Mouse (Mus musculus) inflammation-experienced regulatory T-cells, adult 6 months (primary cell): ENCODE results near the gene Gap43. TPM values are rescaled to one million over a fixed set of nuclear protein-coding genes. Genes with fewer than 3 reads are reported as not detected.
"Not testable (repeated sequence)": the region's sequence is repeated elsewhere in the genome, so short reads cannot be mapped to it uniquely, and the experiment has no call there.

Experiments used
- ATAC-seq: one replicate; pipeline ENCODE4 v1.8.0; 2017
- polyA plus RNA-seq, 3 experiments: library from polyadenylated mRNA; unstranded; fragments of 100-300 nt; shearing (Covaris generic); gene quantifications; one replicate each; pipeline ENCODE4 v1.2.1; 2017

The Gap43 gene
- polyA plus RNA-seq, 3 experiments from 2014 or later, result not detected

DNA sequence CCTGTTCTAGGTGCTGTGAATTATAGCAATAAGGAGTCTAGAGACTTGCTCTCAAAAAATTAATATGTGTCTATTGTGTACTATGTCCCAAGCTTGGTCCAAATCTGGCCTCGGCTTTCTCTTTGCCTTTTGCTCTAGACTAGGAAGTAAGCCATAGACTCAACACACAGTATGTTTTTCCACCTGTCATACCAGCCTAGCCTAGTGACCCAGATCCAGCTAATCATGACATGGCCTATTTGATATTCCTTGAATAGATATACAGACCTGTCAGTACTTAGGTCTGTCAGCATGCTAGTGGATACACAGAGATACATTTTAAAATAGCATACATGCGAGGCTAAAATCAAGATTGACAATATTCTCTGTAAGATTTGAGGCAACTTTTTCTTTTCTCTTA, 46.4 kb downstream of the Gap43 start:
- ATAC-seq, result no peak

DNA sequence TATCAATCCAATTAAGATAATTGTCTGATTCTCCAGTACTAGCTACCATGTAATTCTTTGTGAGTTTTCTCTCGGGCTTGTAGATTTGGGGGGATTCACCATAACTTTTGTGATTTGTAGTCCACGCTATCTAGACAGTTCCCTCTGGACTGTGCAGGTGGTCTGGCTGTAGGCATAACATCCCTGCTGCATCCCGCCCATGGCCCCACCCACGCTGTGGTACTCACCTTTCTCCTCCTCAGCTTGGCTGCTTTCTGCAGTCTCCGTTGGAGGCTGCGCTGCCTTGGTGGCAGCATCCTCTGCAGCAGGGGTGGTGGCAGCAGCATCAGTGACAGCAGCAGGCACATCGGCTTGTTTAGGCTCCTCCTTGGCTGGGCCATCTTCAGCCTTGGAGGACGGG, 48.9 kb downstream of the Gap43 start:
- ATAC-seq, result no peak

DNA sequence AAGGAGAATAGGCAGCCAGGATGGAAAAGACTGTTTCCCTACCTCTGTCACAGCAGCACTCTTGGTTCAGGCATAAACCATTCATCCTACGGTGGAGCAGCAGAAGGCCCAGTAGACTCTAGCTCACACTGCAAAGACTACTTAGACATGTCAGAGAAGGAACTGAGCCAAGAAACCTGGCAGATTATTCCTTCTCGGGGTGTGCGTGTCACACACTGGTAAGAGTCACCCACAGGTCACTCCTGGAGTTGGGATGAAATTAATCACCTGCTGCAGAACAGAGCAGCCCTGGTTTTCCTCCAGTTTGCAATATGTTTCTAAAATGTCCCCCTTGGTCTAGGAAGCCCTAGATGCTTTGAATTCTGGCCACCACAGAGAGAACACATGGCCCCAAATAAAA, 56.4 kb downstream of the Gap43 start:
- ATAC-seq, result no peak

DNA sequence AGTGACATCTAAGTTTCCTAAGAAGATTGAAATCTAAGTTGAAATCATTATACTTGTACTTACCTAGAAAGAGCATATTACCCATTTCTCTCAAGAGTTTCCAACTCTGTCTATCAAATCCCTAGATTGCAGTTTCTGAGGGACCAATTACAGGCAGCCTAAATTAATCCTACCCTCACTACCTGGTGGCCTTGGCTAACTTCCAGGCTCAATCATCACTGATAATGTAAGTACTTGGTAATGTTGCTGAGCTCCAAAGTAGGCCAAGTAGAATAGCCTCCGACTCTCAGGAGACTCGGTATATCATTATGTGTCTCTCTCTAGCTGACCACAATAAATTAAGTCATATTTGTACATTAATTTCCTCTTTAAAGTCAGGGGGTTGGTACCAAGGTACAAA, 62.7 kb downstream of the Gap43 start:
- no peak for ATAC-seq

DNA sequence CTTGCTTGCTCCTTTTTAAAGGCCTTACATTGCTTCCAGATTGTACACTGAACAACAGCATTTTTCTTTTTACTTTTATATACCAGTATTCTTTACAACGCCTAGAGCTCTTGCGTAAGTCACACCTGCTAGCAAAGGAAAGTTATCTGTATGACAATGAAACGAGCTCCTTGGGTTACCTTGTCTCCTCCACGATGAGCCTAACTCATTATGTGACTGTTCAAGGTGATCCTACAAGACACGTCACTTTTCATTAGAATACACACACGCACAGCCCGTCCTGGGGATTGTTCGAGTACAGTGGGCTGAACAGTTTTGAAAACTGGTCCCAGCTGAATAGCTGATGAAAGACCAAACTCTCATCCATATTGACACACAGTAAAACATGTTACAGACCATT, 63.2 kb downstream of the Gap43 start:
- no peak for ATAC-seq

DNA sequence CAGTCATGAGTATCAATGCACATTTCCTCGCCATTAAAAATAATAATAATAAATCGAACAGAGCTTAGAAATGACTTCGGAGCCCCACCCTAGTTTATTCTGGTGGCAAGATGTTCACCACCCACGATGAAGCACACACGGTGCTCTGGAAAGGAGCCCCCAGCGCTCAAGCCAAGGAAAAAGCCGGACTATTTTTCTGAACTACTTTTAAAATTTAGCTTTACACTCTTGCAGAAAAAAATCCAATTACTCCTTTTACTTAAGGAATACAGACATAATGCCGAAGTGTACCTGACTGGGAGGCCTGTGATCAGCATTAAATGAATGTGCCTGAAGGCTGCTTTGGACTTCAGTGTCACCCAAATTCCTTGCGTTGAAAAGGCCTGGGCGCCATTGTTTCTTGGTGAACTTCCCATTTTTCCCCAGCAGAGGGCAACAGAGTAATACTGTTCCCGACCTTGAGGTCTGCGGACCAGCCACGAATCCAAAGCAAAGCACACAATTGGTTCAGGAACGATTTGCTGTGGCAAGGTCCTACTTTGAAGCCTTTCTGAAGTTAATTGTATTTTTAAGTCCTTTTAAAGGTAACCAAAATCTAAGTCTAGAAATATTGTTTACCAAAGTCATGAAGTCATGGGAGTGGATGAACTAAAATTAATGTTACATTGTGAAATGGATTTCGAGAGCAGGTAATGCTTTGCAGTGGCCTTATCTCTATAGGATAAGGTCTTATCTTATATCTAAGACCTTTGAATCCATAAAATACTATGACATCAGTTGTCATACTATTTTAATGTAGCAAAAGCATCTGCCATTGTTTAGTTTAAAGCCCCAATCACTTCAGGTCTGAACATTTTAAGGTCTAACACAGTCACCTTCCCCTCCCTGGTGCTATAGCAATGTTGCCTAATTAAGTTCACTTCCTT, 64.0 kb downstream of the Gap43 start:
- ATAC-seq, result peak; percentile 80

DNA sequence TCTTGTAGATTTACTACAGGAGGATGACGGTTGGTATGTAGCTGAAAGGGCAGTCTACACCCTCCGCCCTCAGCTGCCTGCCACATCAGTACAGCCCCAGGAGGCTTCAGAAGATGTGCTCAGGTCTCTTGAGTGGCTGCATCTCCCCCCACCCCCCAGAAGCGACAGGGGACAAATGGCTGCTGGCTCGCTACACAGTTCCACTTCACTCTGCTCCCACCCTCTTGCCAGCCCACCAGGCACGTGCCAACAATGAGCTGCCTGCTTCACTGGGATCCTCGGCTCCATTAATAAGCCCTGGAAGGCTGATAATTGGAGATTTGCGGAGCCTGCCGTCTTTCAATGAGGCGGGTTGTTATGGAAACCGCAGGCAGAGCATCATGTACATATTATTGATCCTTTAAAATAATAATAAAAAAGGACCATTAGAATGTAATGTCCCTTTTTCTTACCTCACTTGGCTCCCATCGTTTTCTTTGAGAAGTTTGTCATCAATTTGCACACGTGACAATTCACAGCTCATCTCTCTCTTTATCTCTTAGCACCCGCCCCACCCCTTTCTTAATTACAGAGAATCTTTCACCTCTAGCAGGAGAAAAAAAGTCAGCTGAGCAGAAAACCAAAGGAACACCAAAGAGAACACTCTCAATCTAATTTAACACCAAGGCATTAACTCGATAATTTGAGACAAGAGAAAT, 64.8 kb downstream of the Gap43 start:
- no peak for ATAC-seq

DNA sequence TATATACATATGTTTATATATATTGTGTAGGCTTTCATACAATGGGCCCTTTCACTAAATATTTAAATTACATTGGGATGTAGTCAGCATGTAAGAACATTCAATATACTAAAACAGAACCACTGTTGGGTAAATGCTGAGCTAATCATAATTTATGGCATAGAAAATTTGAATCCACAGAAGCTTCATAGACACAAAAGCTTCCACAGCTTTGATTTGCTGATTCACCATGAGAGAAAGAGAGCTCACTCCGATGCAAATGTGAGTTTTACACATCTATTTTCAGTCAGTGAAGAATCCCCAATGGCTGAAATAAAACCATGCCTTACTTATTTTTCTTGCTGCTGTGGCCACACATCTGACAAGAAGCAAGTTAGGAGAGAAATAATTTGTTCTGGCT, 69.2 kb downstream of the Gap43 start:
- no peak for ATAC-seq

DNA sequence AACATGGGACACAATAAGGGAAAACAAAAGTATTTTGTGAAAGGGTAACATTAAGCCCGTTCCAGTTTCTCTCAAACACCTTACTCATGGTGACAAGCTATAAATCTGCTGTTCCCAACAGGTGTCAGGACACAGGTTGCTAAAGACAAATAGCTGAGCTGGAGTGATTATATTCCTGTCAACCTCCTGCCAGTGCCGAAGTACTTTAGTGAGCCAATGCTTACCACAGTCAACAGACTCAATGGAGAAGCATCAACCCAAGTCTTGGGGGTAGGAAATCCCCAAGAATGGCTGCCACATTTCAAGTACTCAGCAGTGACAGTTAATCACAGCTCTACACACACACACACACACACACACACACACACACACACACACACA, 70.9 kb downstream of the Gap43 start:
- no peak for ATAC-seq

DNA sequence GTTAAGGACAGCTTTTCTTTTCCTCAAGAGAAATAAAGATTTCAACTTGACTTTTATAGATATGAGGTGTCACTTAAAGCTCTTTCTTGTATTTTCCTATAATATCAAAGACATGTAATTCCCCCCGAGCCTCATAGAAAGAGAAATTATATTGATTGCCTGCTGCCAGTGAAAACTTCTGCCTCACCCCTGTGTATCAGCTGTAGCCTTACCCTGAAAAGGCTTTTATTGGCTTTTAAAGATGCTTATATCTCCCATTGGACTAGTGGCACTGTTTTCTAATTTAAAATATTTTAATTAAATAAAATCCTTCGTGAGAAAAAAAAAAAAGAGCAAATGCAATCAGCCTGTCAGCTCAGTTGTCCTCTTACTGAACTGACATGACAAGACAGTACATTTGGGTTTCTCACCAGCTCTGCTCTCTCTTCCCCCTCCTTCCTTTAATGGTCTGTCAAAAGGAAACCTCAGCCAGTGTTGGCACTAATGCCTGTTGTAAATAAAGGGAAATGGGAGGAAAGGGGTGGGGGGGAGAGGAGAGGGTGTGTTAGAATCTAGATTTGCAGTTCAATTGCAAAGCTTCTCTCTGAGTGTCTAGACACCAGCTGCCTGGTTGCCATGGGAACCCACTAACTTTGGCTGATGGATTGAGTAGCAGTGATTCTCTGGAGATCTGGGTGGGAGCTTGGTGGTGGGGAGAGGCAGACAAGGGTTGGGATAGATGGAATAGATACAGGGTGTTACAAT, 71.4 kb downstream of the Gap43 start:
- no peak for ATAC-seq

DNA sequence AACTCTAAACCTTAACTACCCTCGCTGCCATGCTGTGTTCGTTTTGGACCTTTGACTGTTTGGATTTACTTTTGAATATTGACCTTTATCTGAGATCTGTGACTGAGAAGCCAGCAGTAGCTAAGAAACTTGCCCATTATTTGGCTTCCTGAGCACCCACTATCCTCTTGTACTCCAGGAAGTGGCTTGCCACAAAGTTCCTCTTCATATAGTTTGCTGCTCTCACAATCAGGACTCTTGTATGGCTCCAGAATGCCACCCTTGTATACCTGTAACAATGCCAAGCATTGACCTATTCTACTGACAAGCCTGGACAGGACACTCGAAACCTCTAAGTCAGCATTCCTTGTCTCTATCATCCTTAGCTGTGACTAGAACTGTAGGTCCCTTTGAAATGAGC, 75.3 kb downstream of the Gap43 start:
- no peak for ATAC-seq

DNA sequence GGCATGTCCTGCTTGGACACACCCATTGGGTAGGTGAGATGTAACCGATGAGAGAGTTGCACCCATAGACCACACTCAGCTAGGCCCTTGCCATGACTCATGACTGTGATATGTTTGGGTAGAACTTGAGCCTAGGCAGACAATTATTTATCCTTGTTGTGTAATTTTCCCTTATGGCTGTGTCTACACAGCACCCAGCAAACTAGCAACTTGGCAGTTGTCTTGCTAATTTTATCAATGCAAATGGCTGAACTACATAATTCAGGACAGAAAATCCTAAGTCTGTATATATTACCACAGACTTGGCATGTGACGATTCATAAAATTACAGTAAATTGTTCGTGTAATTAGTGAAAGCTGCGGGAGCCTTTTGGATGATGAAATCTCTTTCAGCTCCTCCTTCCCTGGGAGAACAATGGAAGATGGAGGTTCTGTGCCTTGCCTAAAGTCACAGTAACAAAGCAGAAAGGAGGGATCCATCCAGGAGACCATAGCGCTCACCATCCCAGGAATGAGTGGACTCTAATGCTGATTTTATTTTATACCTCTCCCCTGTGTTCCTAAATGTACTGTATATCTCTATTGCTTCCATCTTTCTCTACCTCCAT, 77.4 kb downstream of the Gap43 start:
- no peak for ATAC-seq

DNA sequence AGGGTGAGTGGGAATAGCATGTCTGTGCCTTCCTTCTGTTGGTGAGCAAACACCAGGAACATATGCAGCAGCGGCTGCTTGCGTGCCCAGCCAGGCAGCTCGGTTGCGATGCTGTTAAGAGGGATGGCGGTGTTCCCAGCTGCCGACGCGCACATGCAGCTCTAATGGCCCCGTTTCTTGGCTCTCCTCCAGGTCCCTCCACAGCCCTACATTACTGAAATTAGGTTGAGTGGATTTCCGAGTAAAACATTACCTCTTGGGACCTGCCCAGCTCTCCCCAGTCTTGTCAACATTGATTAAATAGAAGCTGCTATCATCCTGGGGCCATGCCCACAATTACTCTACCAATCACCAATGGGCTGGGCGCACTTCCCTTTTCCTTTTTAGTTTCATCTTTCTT, 84.8 kb downstream of the Gap43 start:
- ATAC-seq, result no peak

DNA sequence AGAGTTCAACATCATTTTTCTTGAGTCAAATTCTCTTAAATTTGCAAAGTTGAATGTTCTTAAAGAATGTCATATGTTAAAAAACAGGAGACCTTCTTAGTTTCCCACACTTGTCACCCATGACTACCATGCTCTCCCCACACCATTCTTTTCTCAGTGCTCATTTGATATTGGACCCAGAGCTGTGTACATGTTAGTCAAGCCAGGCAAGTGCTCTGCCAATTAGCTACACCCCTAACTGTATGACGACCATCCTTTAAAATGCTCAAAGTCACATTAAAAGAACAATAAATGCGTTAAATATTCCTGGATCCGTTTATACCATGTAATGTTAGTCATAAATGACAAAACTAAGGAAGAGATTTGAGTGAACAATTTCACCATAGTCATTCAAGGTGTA, 85.2 kb downstream of the Gap43 start:
- no peak for ATAC-seq

DNA sequence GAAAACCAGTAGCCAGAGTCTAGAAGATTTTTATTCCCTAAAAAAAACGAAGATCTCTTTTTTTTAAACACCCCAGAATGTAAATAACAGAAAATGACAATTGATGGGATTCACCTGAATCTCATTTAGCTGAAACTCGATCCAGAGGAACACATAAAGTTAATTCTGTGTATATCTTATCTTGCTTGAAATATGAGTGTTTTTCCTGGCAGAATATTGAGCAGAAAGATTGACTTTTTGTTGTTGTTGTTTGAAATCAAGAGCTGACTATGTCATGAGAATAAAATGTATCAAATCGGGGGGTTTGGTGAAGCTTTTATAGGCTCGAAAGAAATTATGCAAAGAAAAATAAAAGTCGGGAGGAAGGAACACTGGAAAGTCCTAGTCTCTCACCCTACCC, 88.2 kb downstream of the Gap43 start:
- ATAC-seq, result no peak

DNA sequence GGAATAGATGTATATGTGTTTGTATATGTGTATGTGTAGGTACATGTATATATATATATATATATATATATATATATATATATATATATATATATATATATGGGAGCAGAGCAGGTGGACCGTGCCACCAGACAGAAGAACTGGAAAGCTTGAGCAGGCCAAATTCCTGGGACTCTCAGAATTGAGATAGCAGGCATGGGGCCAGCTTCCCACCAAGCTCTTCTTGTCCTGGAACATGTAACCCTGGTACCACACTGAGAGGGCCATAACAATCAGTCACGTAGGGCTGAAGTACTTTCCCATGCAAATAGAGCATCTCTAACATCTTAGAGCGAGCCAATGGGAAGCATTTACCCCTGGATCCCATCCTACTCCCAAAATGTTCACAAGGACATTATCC, 96.3 kb downstream of the Gap43 start:
- ATAC-seq, result not testable (repeated sequence)

DNA sequence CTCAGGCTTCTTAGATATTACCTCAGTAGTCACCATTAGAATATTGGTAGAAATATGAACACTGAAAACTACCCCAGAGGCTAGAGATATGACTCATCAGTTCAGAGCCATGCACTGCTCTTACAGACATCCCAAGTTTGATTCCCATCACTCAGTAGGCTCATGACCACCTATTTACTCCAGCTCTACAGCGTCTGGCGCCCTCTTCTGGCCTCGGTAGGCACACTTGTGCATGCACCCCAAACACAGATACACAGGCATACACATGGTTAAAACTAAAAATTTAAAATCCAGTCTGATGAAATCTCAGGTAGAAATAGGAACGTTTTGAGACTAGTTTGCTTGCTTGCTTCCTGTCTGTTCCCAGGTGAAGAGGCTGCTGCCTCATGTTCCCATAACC, 109.1 kb downstream of the Gap43 start:
- ATAC-seq, result no peak
